Mouse (Mus musculus) hindbrain, embryonic 10.5 days (tissue): ENCODE results near the gene Gpr183. TPM values are rescaled to one million over a fixed set of nuclear protein-coding genes. Genes with fewer than 3 reads are reported as not detected.

Experiments used
- DNase-seq: peaks from one replicate; pipeline ENCODE4 v3.0.0-alpha.2; 2017; ENCODE audit warnings: low spot score
- H3K27ac ChIP-seq: fragments of 300-500 bp; sonication (generic); 2 replicates; pipeline ENCODE4 v1.5.1; 2016; ENCODE audit warnings: mild to moderate bottlenecking, moderate library complexity
- H3K27me3 ChIP-seq: fragments of 300-500 bp; sonication (generic); 2 replicates; pipeline ENCODE4 v1.6.1; 2016; ENCODE audit warnings: mild to moderate bottlenecking; ENCODE audit not compliant: poor library complexity, insufficient read depth, severe bottlenecking
- H3K36me3 ChIP-seq: fragments of 300-500 bp; sonication (generic); 2 replicates; pipeline ENCODE4 v1.6.1; 2016; ENCODE audit warnings: mild to moderate bottlenecking, moderate library complexity
- H3K4me1 ChIP-seq: fragments of 300-500 bp; sonication (generic); replicated peaks from 2 replicates; pipeline ENCODE4 v1.6.1; 2016; ENCODE audit warnings: mild to moderate bottlenecking
- H3K4me3 ChIP-seq: fragments of 300-500 bp; sonication (generic); 2 replicates; pipeline ENCODE4 v1.5.1; 2016; ENCODE audit warnings: mild to moderate bottlenecking, moderate library complexity
- H3K9me3 ChIP-seq: fragments of 300-500 bp; sonication (generic); 2 replicates; pipeline ENCODE4 v1.6.1; 2016; ENCODE audit warnings: mild to moderate bottlenecking, moderate library complexity
- WGBS: fragments of 180-500 bp; shearing (Covaris S2); methylation state at CpG from one replicate; pipeline ENCODE4 v1.1.7; 2016; 5-methylcytosine and 5-hydroxymethylcytosine counted together
- polyA plus RNA-seq: library from polyadenylated mRNA; unstranded; fragments of >200 nt; fragmentation: Nextera tagmentation; extraction: Ambion mirVana; gene quantifications from 2 replicates; pipeline ENCODE4 v1.2.1, GENCODE M21; 2016

The Gpr183 gene
- polyA plus RNA-seq, 1 experiment from 2014 or later, result 2.0 TPM

- Histone ChIP-seq H3K4me3 (no peak overlapping the region), H3K27me3 (no peaks in the 10 kb centered on the region), H3K36me3 (peaks cover 24% of the 10 kb centered on the region), H3K4me1 (no peaks in the 10 kb centered on the region; the same call in 1 of the 2 replicates), H3K27ac (no peak overlapping the region), H3K9me3 (no peaks in the 10 kb centered on the region)
- no peak for DNase-seq
- WGBS, result 62% methylated on average over 3 of the region's 3 CpGs
These were observed 46.7 kb downstream of the Gpr183 start for GRCm38 (mm10) chr14:121918266-121918665.

GRCm38 (mm10) chr14:121916311-121917094, 48.5 kb downstream of the Gpr183 start:
- WGBS, result 88% methylated on average over 6 of the region's 6 CpGs

GRCm38 (mm10) chr14:121915621-121916020, 49.4 kb downstream of the Gpr183 start, which contains the start of gene Gpr18:
Gene Gpr18, minus strand, starts transcription at chr14:121915781.
- Histone ChIP-seq H3K9me3 (no peaks in the 10 kb centered on the region), H3K36me3 (peaks cover 47% of the 10 kb centered on the region), H3K4me3 (no peak within 1 kb of the TSS), H3K4me1 (no peaks in the 10 kb centered on the region; the same call in 1 of the 2 replicates), H3K27ac (no peak within 1 kb of the TSS), H3K27me3 (no peaks in the 10 kb centered on the region)
- 86% methylated on average over 8 of the region's 8 CpGs for WGBS
- no peak for DNase-seq

More at GRCm38 (mm10) chr14:121916311-121917094, 48.5 kb downstream of the Gpr183 start:
- H3K27me3 ChIP-seq, result no peaks in the 10 kb centered on the region
- DNase-seq, result no peak
- no peaks in the 10 kb centered on the region; the same call in 1 of the 2 replicates for H3K4me1 ChIP-seq
- no peak overlapping the region for H3K4me3 ChIP-seq
- peaks cover 38% of the 10 kb centered on the region for H3K36me3 ChIP-seq
- H3K27ac ChIP-seq, result no peak overlapping the region
- H3K9me3 ChIP-seq, result no peaks in the 10 kb centered on the region

GRCm38 (mm10) chr14:121915143-121915542, 49.9 kb downstream of the Gpr183 start:
- Histone ChIP-seq H3K4me3 (no peak overlapping the region), H3K9me3 (no peaks in the 10 kb centered on the region), H3K27ac (no peak overlapping the region), H3K4me1 (no peaks in the 10 kb centered on the region; the same call in 1 of the 2 replicates), H3K27me3 (no peaks in the 10 kb centered on the region), H3K36me3 (peaks cover 52% of the 10 kb centered on the region)
- no peak for DNase-seq
- WGBS, result 94% methylated on average over 5 of the region's 5 CpGs

- Histone ChIP-seq H3K9me3 (no peaks in the 10 kb centered on the region), H3K27me3 (no peaks in the 10 kb centered on the region), H3K36me3 (peaks cover 71% of the 10 kb centered on the region), H3K4me3 (no peak overlapping the region), H3K27ac (no peak overlapping the region), H3K4me1 (no peaks in the 10 kb centered on the region)
- no peak for DNase-seq
- 94% methylated on average over 7 of the region's 7 CpGs for WGBS
These were observed 52.5 kb downstream of the Gpr183 start for GRCm38 (mm10) chr14:121912501-121912900.

- H3K27ac ChIP-seq, result no peak overlapping the region
- H3K4me1 ChIP-seq, result no peaks in the 10 kb centered on the region
- DNase-seq, result no peak
- no peaks in the 10 kb centered on the region for H3K27me3 ChIP-seq
- no peak overlapping the region for H3K4me3 ChIP-seq
- WGBS, result 94% methylated on average over 6 of the region's 6 CpGs
- H3K36me3 ChIP-seq, result peaks cover 76% of the 10 kb centered on the region
- H3K9me3 ChIP-seq, result no peaks in the 10 kb centered on the region
These were observed 55.1 kb downstream of the Gpr183 start for GRCm38 (mm10) chr14:121909868-121910267.

GRCm38 (mm10) chr14:121906992-121907681, 57.9 kb downstream of the Gpr183 start:
- no peak for DNase-seq
- Histone ChIP-seq H3K27me3 (no peaks in the 10 kb centered on the region), H3K4me1 (no peaks in the 10 kb centered on the region), H3K9me3 (no peaks in the 10 kb centered on the region), H3K27ac (no peak overlapping the region), H3K4me3 (no peak overlapping the region), H3K36me3 (peaks cover 69% of the 10 kb centered on the region)
- 91% methylated on average over 11 of the region's 11 CpGs for WGBS

GRCm38 (mm10) chr14:121906341-121906991, 58.5 kb downstream of the Gpr183 start:
- DNase-seq, result no peak
- 92% methylated on average over 8 of the region's 8 CpGs for WGBS
- Histone ChIP-seq H3K4me1 (no peaks in the 10 kb centered on the region), H3K4me3 (no peak overlapping the region), H3K36me3 (peaks cover 64% of the 10 kb centered on the region), H3K9me3 (no peaks in the 10 kb centered on the region), H3K27me3 (no peaks in the 10 kb centered on the region), H3K27ac (no peak overlapping the region)

GRCm38 (mm10) chr14:121904754-121905153, 60.2 kb downstream of the Gpr183 start:
- H3K36me3 ChIP-seq, result peaks cover 49% of the 10 kb centered on the region
- no peaks in the 10 kb centered on the region for H3K4me1 ChIP-seq
- no peak for DNase-seq
- H3K27ac ChIP-seq, result no peak overlapping the region
- no peak overlapping the region for H3K4me3 ChIP-seq
- 75% methylated on average over 3 of the region's 3 CpGs for WGBS
- H3K9me3 ChIP-seq, result no peaks in the 10 kb centered on the region
- H3K27me3 ChIP-seq, result no peaks in the 10 kb centered on the region

- no peak for DNase-seq
- H3K36me3 ChIP-seq, result peaks cover 38% of the 10 kb centered on the region
- no peaks in the 10 kb centered on the region for H3K9me3 ChIP-seq
- 93% methylated on average over 7 of the region's 7 CpGs for WGBS
- no peaks in the 10 kb centered on the region for H3K27me3 ChIP-seq
- H3K4me1 ChIP-seq, result no peaks in the 10 kb centered on the region
- H3K4me3 ChIP-seq, result no peak overlapping the region
- H3K27ac ChIP-seq, result no peak overlapping the region
These were observed 61.6 kb downstream of the Gpr183 start for GRCm38 (mm10) chr14:121903381-121903876.
